Mouse (Mus musculus) hindbrain, embryonic 13.5 days (tissue): ENCODE data around the gene Lin28a. TPM values are rescaled to one million over a fixed set of nuclear protein-coding genes. Genes with fewer than 3 reads are reported as not detected.

Experiments
- ATAC-seq: fragments of 200-750 bp; cut with Nextera tagmentation; 2 replicates; pipeline ENCODE4 v1.8.0; 2017; ENCODE audit warnings: moderate TSS enrichment; ENCODE audit not compliant: low FRiP score
- H3K27ac ChIP-seq: fragments of 300-500 bp; sonication (generic); 2 replicates; pipeline ENCODE4 v1.5.1; 2015; ENCODE audit warnings: inconsistent platforms, mild to moderate bottlenecking, moderate library complexity
- H3K27me3 ChIP-seq: fragments of 300-500 bp; sonication (generic); 2 replicates; pipeline ENCODE4 v1.6.1; 2015; ENCODE audit warnings: mild to moderate bottlenecking, inconsistent platforms
- H3K36me3 ChIP-seq: fragments of 300-500 bp; sonication (generic); 2 replicates; pipeline ENCODE4 v1.6.1; 2015; ENCODE audit warnings: mild to moderate bottlenecking, inconsistent platforms
- H3K4me1 ChIP-seq: fragments of 300-500 bp; sonication (generic); replicated peaks from 2 replicates; pipeline ENCODE4 v1.6.1; 2015; ENCODE audit warnings: inconsistent platforms
- H3K4me2 ChIP-seq: fragments of 300-500 bp; sonication (generic); 2 replicates; pipeline ENCODE4 v1.6.1; 2015; ENCODE audit warnings: inconsistent platforms, mild to moderate bottlenecking, moderate library complexity
- H3K4me3 ChIP-seq: fragments of 300-500 bp; sonication (generic); 2 replicates; pipeline ENCODE4 v1.5.1; 2015; ENCODE audit warnings: mild to moderate bottlenecking, inconsistent platforms
- H3K9ac ChIP-seq: fragments of 300-500 bp; sonication (generic); 2 replicates; pipeline ENCODE4 v1.6.1; 2015; ENCODE audit warnings: mild to moderate bottlenecking, inconsistent platforms
- H3K9me3 ChIP-seq: fragments of 300-500 bp; sonication (generic); 2 replicates; pipeline ENCODE4 v1.6.1; 2016; ENCODE audit warnings: inconsistent platforms
- WGBS: fragments of 180-500 bp; shearing (Covaris S2); methylation state at CpG from one replicate; pipeline ENCODE4 v1.1.7; 2015; 5-methylcytosine and 5-hydroxymethylcytosine counted together
- polyA plus RNA-seq: library from polyadenylated mRNA; unstranded; fragments of >200 nt; fragmentation: Nextera tagmentation; extraction: Ambion mirVana; gene quantifications from 2 replicates; pipeline ENCODE4 v1.2.1, GENCODE M21; 2015

The Lin28a gene
- 0.17 and 0.31 TPM in 2 replicates for polyA plus RNA-seq

DNA sequence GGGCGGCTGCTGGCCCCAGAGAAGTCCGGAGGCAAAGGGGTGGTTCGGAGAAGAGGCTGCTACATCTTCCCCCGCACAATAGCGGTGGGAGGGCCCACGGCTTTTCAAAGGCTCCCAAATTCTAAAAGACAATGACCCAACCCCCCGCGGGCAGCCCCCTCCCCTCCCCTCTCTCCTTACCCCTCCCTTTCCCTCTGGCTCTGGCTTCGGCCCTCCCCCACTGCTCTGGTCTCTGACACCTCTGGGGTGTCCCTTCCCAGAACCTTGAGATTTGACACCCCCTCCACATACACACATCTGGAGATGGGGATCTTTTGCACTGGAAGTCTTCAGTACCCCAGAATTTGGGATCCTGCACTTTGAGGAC lies at the start of gene Lin28a:
Gene Lin28a (minus strand): TSS at position 63 of the 367 bp plus-strand sequence.
- no peak for ATAC-seq
- peaks cover 44% of the 10 kb centered on the region for H3K4me1 ChIP-seq
- H3K9ac ChIP-seq: peak within 1 kb of the TSS; percentile 63

DNA sequence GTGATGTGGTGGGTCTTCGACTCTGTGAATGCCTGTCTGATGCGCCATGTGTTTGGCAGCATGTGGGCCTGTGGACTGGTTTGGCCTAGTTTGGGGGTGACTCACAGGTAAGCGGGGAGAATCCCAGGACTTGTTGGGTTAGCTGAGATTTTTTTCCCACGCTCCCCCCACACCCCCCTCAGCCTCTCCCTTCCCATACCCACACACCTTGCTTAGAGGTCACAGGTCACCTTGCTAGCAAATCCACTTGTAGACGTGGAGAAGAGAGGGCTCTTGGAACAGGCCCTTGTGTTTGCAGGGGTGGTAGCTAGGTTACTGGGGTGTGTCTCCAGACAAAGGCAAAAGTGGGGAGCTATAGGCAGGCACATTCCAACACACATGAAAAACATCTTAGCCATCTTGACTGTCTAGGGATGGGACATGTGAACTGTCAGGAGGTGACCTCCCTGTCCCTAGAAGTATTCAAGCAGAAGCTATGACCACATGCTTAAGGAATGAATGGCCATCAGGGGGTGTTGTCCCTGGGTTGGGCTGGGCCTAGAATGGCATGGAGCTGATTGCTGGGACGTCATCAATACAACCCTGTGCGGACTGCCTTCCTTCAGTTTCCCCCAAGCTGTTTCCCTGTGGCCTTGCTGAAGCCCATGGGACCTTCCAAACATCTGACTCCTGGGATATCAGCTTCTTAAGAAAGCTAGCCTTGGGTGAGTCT lies 49.3 kb upstream of the Lin28a start:
- WGBS: 83% methylated on average over 7 of the region's 7 CpGs
- H3K4me3 ChIP-seq: no peak overlapping the region
- peaks cover 27% of the 10 kb centered on the region for H3K27me3 ChIP-seq
- H3K9ac ChIP-seq: no peak overlapping the region
- ATAC-seq: no peak
- H3K4me2 ChIP-seq: no peak overlapping the region
- H3K27ac ChIP-seq: no peak overlapping the region
- peaks cover 5% of the 10 kb centered on the region; the same call in 1 of the 2 replicates for H3K4me1 ChIP-seq
- H3K36me3 ChIP-seq: no peaks in the 10 kb centered on the region
- H3K9me3 ChIP-seq: no peaks in the 10 kb centered on the region

More for the DNA sequence above, at the start of gene Lin28a:
- WGBS: 2% methylated on average over 6 of the region's 9 CpGs
- Histone ChIP-seq H3K4me2 (peak within 1 kb of the TSS; percentile 57), H3K9me3 (no peaks in the 10 kb centered on the region), H3K27ac (peak within 1 kb of the TSS; percentile 68), H3K27me3 (peaks cover 20% of the 10 kb centered on the region), H3K36me3 (no peaks in the 10 kb centered on the region), H3K4me3 (peak within 1 kb of the TSS; percentile 36)

DNA sequence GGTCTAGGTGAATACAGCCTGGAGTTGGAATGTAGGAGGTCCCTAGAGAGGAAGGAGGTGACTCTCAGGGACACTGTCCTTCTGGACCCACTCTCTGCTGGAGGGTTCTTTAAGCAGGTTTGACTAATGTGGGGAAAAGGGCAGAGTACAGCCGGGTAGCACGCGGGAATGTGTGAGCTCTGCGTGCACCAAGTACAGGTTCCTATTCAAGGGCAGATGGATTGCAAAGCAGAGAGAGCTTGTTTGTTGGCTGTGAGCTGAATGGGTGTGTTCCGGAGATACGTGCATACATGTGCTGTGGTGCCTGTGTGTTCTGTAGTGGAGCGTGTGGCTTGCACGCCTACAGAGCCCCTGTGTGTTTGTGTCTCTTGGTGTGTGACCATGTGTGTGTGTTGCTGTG lies 48.7 kb upstream of the Lin28a start:
- H3K9ac ChIP-seq: no peak overlapping the region
- H3K4me2 ChIP-seq: no peak overlapping the region
- no peak overlapping the region for H3K4me3 ChIP-seq
- ATAC-seq: no peak
- no peaks in the 10 kb centered on the region for H3K36me3 ChIP-seq
- H3K27ac ChIP-seq: no peak overlapping the region
- peaks cover 5% of the 10 kb centered on the region; the same call in 1 of the 2 replicates for H3K4me1 ChIP-seq
- H3K9me3 ChIP-seq: no peaks in the 10 kb centered on the region
- WGBS: 89% methylated on average over 8 of the region's 8 CpGs
- H3K27me3 ChIP-seq: peaks cover 28% of the 10 kb centered on the region

DNA sequence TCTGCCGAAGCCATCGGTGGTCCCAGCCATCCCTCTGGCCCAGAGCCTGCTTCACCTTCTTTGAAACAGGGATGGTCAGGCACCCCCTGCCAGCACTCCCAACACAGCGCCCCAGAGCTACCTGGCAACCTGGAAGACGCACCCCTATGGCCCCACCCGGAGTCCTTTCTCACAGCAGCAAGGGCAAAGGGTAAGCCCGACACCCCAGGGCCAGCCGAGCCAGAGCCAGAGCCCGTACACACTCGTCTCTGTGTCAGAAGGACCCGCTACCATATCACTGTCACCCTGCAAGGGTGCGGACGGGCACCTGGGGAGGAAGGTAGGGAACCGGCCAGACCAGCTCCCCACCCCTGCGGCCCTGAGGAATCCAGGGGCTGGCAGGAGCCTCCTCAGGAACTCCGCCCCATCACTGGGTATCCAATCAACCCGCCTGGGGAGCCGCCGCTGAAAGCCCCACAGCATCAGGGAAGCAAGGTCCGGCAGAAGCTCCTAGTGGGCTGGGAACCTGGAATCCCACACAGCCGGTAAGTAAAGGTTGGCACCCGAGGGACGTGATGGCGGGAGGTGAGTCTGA lies 46.9 kb upstream of the Lin28a start:
- ATAC-seq: no peak
- H3K4me3 ChIP-seq: no peak overlapping the region
- H3K27ac ChIP-seq: no peak overlapping the region
- H3K4me1 ChIP-seq: peaks cover 5% of the 10 kb centered on the region; the same call in 1 of the 2 replicates
- no peak overlapping the region for H3K4me2 ChIP-seq
- H3K36me3 ChIP-seq: no peaks in the 10 kb centered on the region
- H3K9ac ChIP-seq: no peak overlapping the region
- H3K27me3 ChIP-seq: peaks cover 41% of the 10 kb centered on the region
- WGBS: 27% methylated on average over 23 of the region's 23 CpGs
- no peaks in the 10 kb centered on the region for H3K9me3 ChIP-seq

DNA sequence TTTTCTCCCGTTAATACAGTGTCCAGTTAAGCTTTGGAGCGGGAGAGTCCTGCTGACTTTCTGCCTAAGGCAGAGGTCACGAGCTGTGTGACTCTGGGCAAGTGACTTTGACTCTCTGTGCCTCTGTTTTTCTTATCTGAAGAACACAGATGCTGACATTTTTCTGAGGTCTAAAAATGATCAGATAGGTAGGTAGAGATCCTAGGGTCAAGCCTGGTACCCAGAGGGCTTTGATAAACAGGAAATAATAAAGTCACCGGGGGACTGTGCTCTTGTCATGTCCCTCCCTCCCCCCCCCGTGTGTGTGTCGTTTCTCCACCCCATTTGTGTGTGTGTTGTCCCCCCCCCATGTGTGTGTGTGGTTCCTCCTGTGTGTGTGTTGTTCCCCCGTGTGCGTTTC lies 43.9 kb upstream of the Lin28a start:
- Histone ChIP-seq H3K27ac (no peak overlapping the region), H3K27me3 (peaks cover 59% of the 10 kb centered on the region), H3K4me1 (peaks cover 5% of the 10 kb centered on the region; the same call in 1 of the 2 replicates), H3K36me3 (no peaks in the 10 kb centered on the region), H3K9me3 (no peaks in the 10 kb centered on the region), H3K9ac (no peak overlapping the region), H3K4me2 (no peak overlapping the region), H3K4me3 (no peak overlapping the region)
- 75% methylated on average over 8 of the region's 8 CpGs for WGBS
- ATAC-seq: no peak

DNA sequence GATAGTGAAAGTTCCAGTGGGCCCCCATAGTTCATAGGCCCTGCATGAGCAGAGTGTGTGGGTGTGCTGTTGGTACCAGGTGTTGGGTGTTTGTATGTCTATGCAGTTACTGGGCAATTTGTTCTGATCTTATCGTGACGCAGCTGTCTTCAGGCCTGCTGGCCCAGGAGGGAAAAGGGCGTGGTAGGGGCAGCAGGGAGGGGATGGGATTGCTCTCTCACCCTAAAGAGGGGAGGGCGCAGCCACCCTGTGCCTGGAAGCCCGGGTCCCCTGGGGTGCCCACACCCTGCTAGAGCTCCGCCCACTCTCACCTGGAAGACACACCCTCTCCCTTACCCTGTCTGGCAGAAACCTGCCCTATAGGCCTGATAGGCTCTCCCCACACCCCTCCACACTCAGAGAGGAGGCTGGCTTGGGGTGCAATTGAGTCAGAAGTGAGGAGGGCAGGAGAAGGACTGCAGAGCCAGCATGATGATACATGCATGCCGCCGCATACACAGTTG lies 43.4 kb upstream of the Lin28a start:
- Histone ChIP-seq H3K27ac (no peak overlapping the region), H3K9ac (no peak overlapping the region), H3K9me3 (no peaks in the 10 kb centered on the region), H3K27me3 (peaks cover 58% of the 10 kb centered on the region), H3K4me1 (peaks cover 5% of the 10 kb centered on the region; the same call in 1 of the 2 replicates), H3K4me2 (no peak overlapping the region), H3K4me3 (no peak overlapping the region), H3K36me3 (no peaks in the 10 kb centered on the region)
- WGBS: 55% methylated on average over 8 of the region's 8 CpGs
- no peak for ATAC-seq

DNA sequence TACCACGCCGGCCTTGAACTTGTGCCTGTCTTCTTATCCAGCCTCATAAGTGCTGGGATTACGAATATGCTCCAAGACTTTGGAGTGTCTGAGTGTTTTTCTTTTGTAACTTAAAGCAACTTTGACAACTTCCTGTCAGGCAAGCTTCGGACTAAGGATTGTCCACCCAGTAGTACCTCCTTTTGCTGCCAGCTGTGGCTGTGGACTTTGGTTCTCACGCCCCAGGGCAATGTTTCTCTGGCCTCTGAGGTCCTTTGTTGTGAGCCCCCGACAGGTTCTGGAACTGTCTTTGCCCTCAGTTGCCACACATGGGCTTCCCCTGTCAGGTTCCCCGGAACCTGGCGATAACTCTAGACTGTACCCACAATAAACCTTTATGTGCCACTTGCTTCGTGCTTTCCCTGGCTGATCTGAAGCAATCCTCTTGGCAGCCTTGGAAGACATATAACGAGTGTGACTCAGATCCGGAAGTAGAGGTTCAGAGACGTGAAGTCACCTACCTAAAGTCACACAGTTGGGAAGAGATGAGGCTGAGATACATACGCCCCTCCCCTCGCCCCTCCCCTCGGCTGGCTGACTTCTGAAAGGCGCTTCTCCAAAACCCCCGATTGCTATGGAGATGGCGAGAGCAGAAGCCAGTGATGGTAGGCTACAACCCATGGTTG lies 42.7 kb upstream of the Lin28a start:
- Histone ChIP-seq H3K27ac (no peak overlapping the region), H3K9ac (no peak overlapping the region)
- 64% methylated on average over 18 of the region's 18 CpGs for WGBS

DNA sequence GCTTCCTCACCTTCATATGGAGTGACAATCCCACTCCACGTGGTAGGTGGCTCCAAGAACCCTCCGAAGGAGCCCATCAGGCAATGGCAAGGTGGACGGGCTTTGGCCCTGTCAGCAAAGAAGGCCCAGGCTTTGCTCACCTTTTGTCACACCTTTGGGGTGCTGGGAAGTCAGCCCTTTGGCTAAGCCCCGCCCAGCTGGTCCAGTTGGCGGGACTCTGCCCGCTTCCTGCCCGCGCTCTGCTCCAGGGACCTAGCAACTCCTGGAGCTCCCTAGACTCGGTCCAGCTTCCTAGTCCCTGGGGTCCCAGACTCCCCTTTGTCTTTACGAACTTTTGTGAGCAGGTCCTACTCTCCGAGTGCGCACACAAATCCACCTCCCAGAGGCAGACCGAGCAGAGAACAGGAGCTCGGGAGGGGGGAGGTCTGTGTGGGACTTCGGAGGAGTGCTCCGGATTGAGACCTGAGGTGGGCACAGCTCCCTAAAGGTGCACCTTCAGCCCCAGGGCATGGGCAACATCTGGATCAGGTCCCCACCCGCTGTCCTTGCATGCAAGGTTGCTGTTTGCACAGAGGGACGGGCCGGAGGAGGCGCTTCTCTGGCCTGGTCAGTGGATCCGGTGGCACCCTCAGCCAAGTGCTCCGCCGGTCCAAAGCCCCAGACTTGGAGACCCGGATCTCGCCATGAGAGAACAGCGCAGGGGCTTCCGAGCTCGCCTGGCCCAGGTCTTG lies 41.7 kb upstream of the Lin28a start, which contains the start of gene Crybg2:
Gene Crybg2 (plus strand): TSS at position 681 of the 731 bp plus-strand sequence.
- peaks cover under 1% of the 10 kb centered on the region; the same call in 1 of the 2 replicates for H3K4me1 ChIP-seq
- ATAC-seq: no peak
- no peaks in the 10 kb centered on the region for H3K36me3 ChIP-seq
- H3K27me3 ChIP-seq: peaks cover 49% of the 10 kb centered on the region
- H3K27ac ChIP-seq: no peak within 1 kb of the TSS
- no peak within 1 kb of the TSS for H3K9ac ChIP-seq
- H3K4me3 ChIP-seq: no peak within 1 kb of the TSS
- H3K9me3 ChIP-seq: no peaks in the 10 kb centered on the region
- WGBS: 57% methylated on average over 28 of the region's 28 CpGs
- H3K4me2 ChIP-seq: no peak within 1 kb of the TSS

More for the DNA sequence above, 42.7 kb upstream of the Lin28a start:
- Histone ChIP-seq H3K4me2 (no peak overlapping the region), H3K36me3 (no peaks in the 10 kb centered on the region), H3K4me3 (no peak overlapping the region), H3K9me3 (no peaks in the 10 kb centered on the region), H3K4me1 (peaks cover 5% of the 10 kb centered on the region; the same call in 1 of the 2 replicates), H3K27me3 (peaks cover 53% of the 10 kb centered on the region)
- no peak for ATAC-seq

DNA sequence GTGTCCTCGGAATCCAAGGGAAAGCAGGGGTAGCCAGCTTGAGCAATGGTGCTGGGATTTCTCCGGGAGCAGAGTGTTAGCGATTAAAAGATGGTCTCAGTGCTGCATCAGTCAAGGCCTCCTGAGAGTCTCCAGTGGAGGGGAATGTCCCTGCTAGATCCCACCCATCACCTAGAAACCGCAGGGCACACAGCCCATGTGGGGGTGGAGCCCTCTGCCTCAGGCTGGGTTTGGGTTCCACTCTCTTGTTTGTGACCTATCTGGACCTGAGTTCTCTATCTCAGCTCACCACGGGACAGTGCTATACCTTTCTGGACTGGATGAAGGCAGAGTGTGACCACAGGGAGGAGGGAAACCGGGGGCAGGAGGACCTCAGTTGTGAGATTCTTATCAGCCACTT lies 40.3 kb upstream of the Lin28a start:
- no peaks in the 10 kb centered on the region for H3K36me3 ChIP-seq
- H3K9me3 ChIP-seq: no peaks in the 10 kb centered on the region
- H3K4me3 ChIP-seq: no peak overlapping the region
- H3K4me1 ChIP-seq: no peaks in the 10 kb centered on the region
- no peak overlapping the region for H3K27ac ChIP-seq
- no peak overlapping the region for H3K4me2 ChIP-seq
- 86% methylated on average over 6 of the region's 6 CpGs for WGBS
- H3K27me3 ChIP-seq: peaks cover 40% of the 10 kb centered on the region
- H3K9ac ChIP-seq: no peak overlapping the region
- no peak for ATAC-seq

DNA sequence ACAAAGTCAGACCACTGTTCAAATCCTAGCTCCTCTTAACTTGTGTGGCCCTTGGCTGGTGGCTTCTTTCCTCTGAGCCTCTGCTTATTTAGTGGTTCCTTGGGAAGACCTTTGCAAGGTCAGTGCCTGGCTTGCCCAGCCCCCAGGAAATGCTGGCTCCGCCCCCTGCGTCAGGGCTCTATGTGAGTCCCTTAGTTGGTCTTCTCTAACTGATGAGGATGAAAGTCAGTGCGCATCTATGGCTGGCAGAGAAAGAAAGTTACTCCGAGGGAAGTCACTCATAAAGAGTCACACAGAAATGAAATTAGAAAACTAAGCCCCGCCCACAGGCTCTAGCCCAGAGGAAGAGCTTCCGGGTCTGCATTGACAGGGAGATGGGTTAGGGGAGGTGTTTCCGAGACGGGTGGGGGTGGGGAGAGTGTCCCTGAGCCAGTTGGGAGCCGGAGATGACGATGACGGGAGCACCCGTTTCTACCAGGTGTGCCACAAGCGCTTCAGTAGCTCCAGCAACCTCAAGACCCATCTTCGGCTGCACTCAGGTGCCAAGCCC lies 39.6 kb upstream of the Lin28a start:
- H3K9ac ChIP-seq: no peak overlapping the region
- H3K27me3 ChIP-seq: peaks cover 44% of the 10 kb centered on the region
- ATAC-seq: no peak
- H3K4me2 ChIP-seq: no peak overlapping the region
- no peaks in the 10 kb centered on the region for H3K4me1 ChIP-seq
- 29% methylated on average over 14 of the region's 14 CpGs for WGBS
- H3K36me3 ChIP-seq: no peaks in the 10 kb centered on the region
- no peak overlapping the region for H3K4me3 ChIP-seq
- no peak overlapping the region for H3K27ac ChIP-seq
- no peaks in the 10 kb centered on the region for H3K9me3 ChIP-seq

DNA sequence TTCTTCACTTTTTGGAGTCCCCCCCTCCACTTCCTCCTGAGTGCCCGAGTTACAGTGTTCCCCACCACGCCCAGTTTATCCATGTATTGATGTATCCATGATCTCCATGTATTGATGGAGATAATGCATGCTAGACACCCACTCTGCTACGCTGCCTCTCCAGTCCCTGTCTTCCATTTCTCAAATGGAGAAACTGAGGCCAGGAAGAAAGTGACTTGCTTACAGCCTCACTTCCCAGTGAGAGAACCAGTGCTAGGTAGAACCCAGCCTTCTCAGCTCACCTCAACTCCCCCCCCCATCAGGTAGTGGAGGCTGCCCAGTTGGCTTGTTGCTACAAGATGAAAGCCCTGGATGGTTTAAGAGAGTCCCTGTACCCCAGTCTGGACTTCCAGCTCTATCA lies 34.9 kb upstream of the Lin28a start, which contains the start of gene Zfp683:
Gene Zfp683 (plus strand): TSS at position 301 of the 400 bp plus-strand sequence.
- Histone ChIP-seq H3K4me3 (no peak within 1 kb of the TSS), H3K9me3 (no peaks in the 10 kb centered on the region), H3K27ac (no peak within 1 kb of the TSS), H3K36me3 (no peaks in the 10 kb centered on the region), H3K4me2 (no peak within 1 kb of the TSS), H3K9ac (no peak within 1 kb of the TSS), H3K4me1 (peaks cover 10% of the 10 kb centered on the region; the same call in 1 of the 2 replicates), H3K27me3 (peaks cover 15% of the 10 kb centered on the region; the same call in 1 of the 2 replicates)
- no peak for ATAC-seq
- 92% methylated on average over 3 of the region's 3 CpGs for WGBS
